16 mouse cellular contexts compared by ENCODE assay signal in the genomic region with DNA sequence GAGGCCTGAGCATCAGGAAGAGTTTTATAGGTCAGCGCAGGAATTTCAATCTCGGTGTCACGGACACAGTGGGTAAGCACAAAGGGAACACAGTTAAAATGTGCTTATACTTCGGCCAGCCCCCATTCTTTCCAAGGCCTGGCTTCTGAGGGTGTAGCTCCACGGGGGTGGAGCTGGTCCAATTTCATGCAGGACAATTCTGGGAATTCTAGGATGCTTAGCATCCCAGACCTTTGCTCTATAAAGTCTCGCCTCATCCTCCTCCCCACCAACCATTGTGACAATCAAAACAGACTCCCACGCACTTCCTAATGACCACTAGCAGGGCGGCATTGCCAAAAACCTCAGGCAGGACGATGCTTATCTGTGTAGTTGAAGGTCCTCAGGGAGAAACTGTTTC. TPM values are rescaled to one million over a fixed set of nuclear protein-coding genes. Genes with fewer than 3 reads are reported as not detected.
DNase-seq lines count a peak whose midpoint lies in the region; ATAC-seq lines count a peak whose summit lies in the region.
"Had no signal": no experiment of that assay in that cellular context is flagged by ENCODE, and none has a peak within 500 bp of the region (broad histone marks: within the 10 kb centered on the region; RNA-seq: fewer than 3 reads in every experiment).

No protein-coding gene starts in this region.

- no peak for ATAC-seq in heart, embryonic 11.5 days (replicated peaks; ENCODE audit: insufficient number of reproducible peaks, low FRiP score, low TSS enrichment)
- ATAC-seq in midbrain, embryonic 11.5 days (ENCODE audit: low FRiP score) = no peak
- no peak for ATAC-seq in midbrain, embryonic 14.5 days (ENCODE audit: low FRiP score, low TSS enrichment)
- ATAC-seq in forebrain, embryonic 13.5 days = no peak
- ATAC-seq: hindbrain, embryonic 16.5 days had no signal

- no peaks in the 10 kb centered on the region for H3K9me3 ChIP-seq in heart, embryonic 11.5 days (replicated peaks; ENCODE audit: control insufficient read depth, low read length)
- H3K9me3 ChIP-seq in midbrain, embryonic 11.5 days (ENCODE audit: control insufficient read depth, low read length) = no peaks in the 10 kb centered on the region
- H3K9me3 ChIP-seq in midbrain, embryonic 14.5 days (ENCODE audit: control insufficient read depth, low read length) = no peaks in the 10 kb centered on the region
- H3K9me3 ChIP-seq in forebrain, embryonic 13.5 days (replicated peaks) = no peaks in the 10 kb centered on the region
- H3K9me3 ChIP-seq: G1E; liver, embryonic 15.5 days; midbrain, embryonic 10.5 days had no signal

- H3K36me3 ChIP-seq in heart, embryonic 11.5 days (ENCODE audit: control insufficient read depth, insufficient read depth, low read length) = no peaks in the 10 kb centered on the region
- no peaks in the 10 kb centered on the region for H3K36me3 ChIP-seq in midbrain, embryonic 11.5 days (ENCODE audit: control insufficient read depth, insufficient read depth, low read length)
- H3K36me3 ChIP-seq in midbrain, embryonic 14.5 days (ENCODE audit: control insufficient read depth, insufficient read depth, low read length) = no peaks in the 10 kb centered on the region
- H3K36me3 ChIP-seq in forebrain, embryonic 13.5 days (ENCODE audit: poor library complexity, severe bottlenecking) = no peaks in the 10 kb centered on the region
- H3K36me3 ChIP-seq: G1E; liver, embryonic 15.5 days; midbrain, embryonic 10.5 days had no signal

- no peaks in the 10 kb centered on the region for H3K27me3 ChIP-seq in heart, embryonic 11.5 days (ENCODE audit: control insufficient read depth, insufficient read depth, low read length)
- no peaks in the 10 kb centered on the region for H3K27me3 ChIP-seq in midbrain, embryonic 11.5 days (ENCODE audit: control insufficient read depth, insufficient read depth, low read length)
- H3K27me3 ChIP-seq in midbrain, embryonic 14.5 days (ENCODE audit: control insufficient read depth, insufficient read depth, low read length) = no peaks in the 10 kb centered on the region
- H3K27me3 ChIP-seq in forebrain, embryonic 13.5 days = no peaks in the 10 kb centered on the region; the same call in 1 of the 2 replicates
- H3K27me3 ChIP-seq: liver, embryonic 15.5 days had no signal

- no peak overlapping the region for H3K4me3 ChIP-seq in heart, embryonic 11.5 days (ENCODE audit: low read depth, low read length)
- H3K4me3 ChIP-seq in midbrain, embryonic 11.5 days (ENCODE audit: low read depth, low read length) = no peak overlapping the region
- H3K4me3 ChIP-seq in midbrain, embryonic 14.5 days (replicated peaks; ENCODE audit: low read depth, low read length) = no peak overlapping the region
- H3K4me3 ChIP-seq in forebrain, embryonic 13.5 days = no peak overlapping the region
- H3K4me3 ChIP-seq: liver, embryonic 15.5 days; midbrain, embryonic 10.5 days had no signal

- H3K4me2 ChIP-seq in heart, embryonic 11.5 days = no peak overlapping the region
- no peak overlapping the region for H3K4me2 ChIP-seq in midbrain, embryonic 11.5 days
- H3K4me2 ChIP-seq in midbrain, embryonic 14.5 days (ENCODE audit: low read length) = no peak overlapping the region
- H3K4me2 ChIP-seq in forebrain, embryonic 13.5 days = no peak overlapping the region
- H3K4me2 ChIP-seq: liver, embryonic 15.5 days had no signal

- no peak overlapping the region for H3K9ac ChIP-seq in heart, embryonic 11.5 days (ENCODE audit: low read depth, low read length)
- no peak overlapping the region for H3K9ac ChIP-seq in midbrain, embryonic 11.5 days (ENCODE audit: low read length)
- no peak overlapping the region for H3K9ac ChIP-seq in midbrain, embryonic 14.5 days (replicated peaks; ENCODE audit: low read length)
- H3K9ac ChIP-seq in forebrain, embryonic 13.5 days = no peak overlapping the region
- H3K9ac ChIP-seq: liver, embryonic 15.5 days had no signal

- 69% methylated on average over 9 of the region's 9 CpGs for WGBS in heart, embryonic 11.5 days (ENCODE audit: insufficient replicate concordance)
- WGBS in midbrain, embryonic 11.5 days = 77% methylated on average over 9 of the region's 9 CpGs
- WGBS in midbrain, embryonic 14.5 days = 69% methylated on average over 9 of the region's 9 CpGs
- WGBS in forebrain, embryonic 13.5 days = 82% methylated on average over 9 of the region's 9 CpGs

- H3K27ac ChIP-seq in heart, embryonic 11.5 days (ENCODE audit: low read depth, low read length) = no peak overlapping the region
- H3K27ac ChIP-seq in midbrain, embryonic 11.5 days (ENCODE audit: low read depth, low read length) = no peak overlapping the region
- no peak overlapping the region for H3K27ac ChIP-seq in midbrain, embryonic 14.5 days (replicated peaks; ENCODE audit: low read depth, low read length)
- H3K27ac ChIP-seq in forebrain, embryonic 13.5 days = no peak overlapping the region
- H3K27ac ChIP-seq: liver, embryonic 15.5 days; midbrain, embryonic 10.5 days had no signal

- peaks cover 5% of the 10 kb centered on the region; the same call in 1 of the 2 replicates for H3K4me1 ChIP-seq in heart, embryonic 11.5 days (ENCODE audit: control insufficient read depth, insufficient read depth, low read length)
- peaks cover 7% of the 10 kb centered on the region for H3K4me1 ChIP-seq in midbrain, embryonic 11.5 days (ENCODE audit: control insufficient read depth, insufficient read depth, low read length)
- H3K4me1 ChIP-seq in midbrain, embryonic 14.5 days (ENCODE audit: control insufficient read depth, insufficient read depth, low read length) = peaks cover 10% of the 10 kb centered on the region; the same call in 1 of the 2 replicates
- peaks cover 17% of the 10 kb centered on the region for H3K4me1 ChIP-seq in forebrain, embryonic 13.5 days
- H3K4me1 ChIP-seq: liver, embryonic 15.5 days had no signal

- DNase-seq in heart, adult 18-20 months = peak; percentile 58 to 84
- DNase-seq in midbrain, embryonic 11.5 days (ENCODE audit: low spot score, missing footprints) = peak; percentile 57
- no peak for DNase-seq in midbrain, embryonic 14.5 days
- peak; percentile 40 to 47 for DNase-seq in heart, postnatal 14 days
- peak; percentile 26 to 35 for DNase-seq in lung, postnatal 4 days
- no peak for DNase-seq in thymus, postnatal 10 days (ENCODE audit: low spot score in 2 of 2)
- DNase-seq: adrenal gland, postnatal 10 days; cerebellum, adult 9-11 months had no signal

- intact Hi-C loops in heart, postnatal 14 days (cut with DNase I) = no loop called here

RNA-seq across cellular contexts. Expression of a gene that starts 42.4 kb away (rescaled TPM):
- 1 to 10 TPM in 1 of 2 experiments, not detected in 1; 1.3 TPM for total RNA-seq in heart, adult 18-20 months (2021)
- 0.70 TPM in 1 of 2 replicates, not detected in the other for polyA plus RNA-seq in heart, embryonic 11.5 days (2014; fragmentation: Nextera tagmentation; extraction: Ambion mirVana)
- 0.42 TPM in 1 of 2 replicates, not detected in the other for polyA plus RNA-seq in midbrain, embryonic 11.5 days (2014; fragmentation: Nextera tagmentation; extraction: Ambion mirVana)
- polyA plus RNA-seq in midbrain, embryonic 14.5 days (2014; fragmentation: Nextera tagmentation; extraction: Ambion mirVana) = 0.42 and 0.96 TPM in 2 replicates
- total RNA-seq in heart, postnatal 14 days (2021) = not detected
- 0.45 TPM in 1 of 2 replicates, not detected in the other for polyA plus RNA-seq in forebrain, embryonic 13.5 days (2015; fragmentation: Nextera tagmentation; extraction: Ambion mirVana)
- total RNA-seq: G1E; granulocyte monocyte progenitor cell, adult 5-6 weeks had no signal
- polyA plus RNA-seq: C2C12; G1E; liver, embryonic 15.5 days had no signal

Comparison
In these comparisons a context has a peak if more than half of its experiments do, and no peak if none do; other contexts are left out.
1. DNase-seq: peak in heart, adult 18-20 months (2 of 2), midbrain, embryonic 11.5 days (single experiment), heart, postnatal 14 days (2 of 2) and lung, postnatal 4 days (2 of 2); none in midbrain, embryonic 14.5 days (single experiment) and thymus, postnatal 10 days (0 of 2).